Mouse (Mus musculus): ENCODE measurements around the gene Tmem91.
"Not testable (repeated sequence)": the region's sequence is repeated elsewhere in the genome, so short reads cannot be mapped to it uniquely, and the experiment has no call there.

The Tmem91 gene

DNA sequence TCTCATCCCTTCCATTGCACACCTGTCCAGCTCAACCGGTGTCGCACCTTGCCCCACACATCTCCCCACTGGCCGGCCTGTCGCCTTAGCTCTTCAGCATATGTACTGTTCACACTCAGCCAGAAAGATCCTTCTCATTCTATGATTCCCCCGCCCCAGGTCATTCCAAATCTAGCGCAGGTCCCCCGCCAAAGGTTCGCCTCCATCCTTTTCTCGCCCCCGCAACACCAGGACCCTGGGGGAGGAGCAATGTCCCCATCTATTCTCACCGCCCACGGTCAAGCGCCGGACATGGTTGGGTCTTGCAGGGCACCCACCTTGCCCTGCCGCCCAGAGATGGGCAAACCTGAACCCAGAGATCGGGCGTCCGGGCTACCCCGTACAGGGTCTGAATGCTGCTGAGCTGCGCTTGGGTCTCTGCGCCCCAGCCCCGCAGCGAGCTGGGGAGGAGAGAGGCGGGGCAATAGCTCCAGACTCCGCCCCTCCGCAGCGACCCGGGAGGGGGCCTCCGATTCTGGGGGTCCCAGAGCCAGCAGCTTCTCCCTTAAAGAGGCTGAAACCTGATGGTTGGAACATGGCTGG is at the start of gene Tmem91:
Gene Tmem91 (minus strand): TSS at position 448 of the 582 bp plus-strand sequence.
- DNase-seq = peak; percentile 62 to 70

- not testable (repeated sequence) for DNase-seq
Measured at GRCm38 (mm10) chr7:25721776-25722175, 46.8 kb upstream of the Tmem91 start.

GRCm38 (mm10) chr7:25720760-25721159 is 45.8 kb upstream of the Tmem91 start:
- DNase-seq = no peak

- DNase-seq = peak; percentile 87 to 90
Measured at GRCm38 (mm10) chr7:25719761-25720610, 45.0 kb upstream of the Tmem91 start.

- peak; percentile 95 to 96 for DNase-seq
Measured at GRCm38 (mm10) chr7:25718788-25719417, 43.9 kb upstream of the Tmem91 start, which contains the start of gene Ccdc97. Gene Ccdc97, minus strand, starts transcription at chr7:25719088.

GRCm38 (mm10) chr7:25717478-25717877 is 42.5 kb upstream of the Tmem91 start:
- DNase-seq = no peak

DNA sequence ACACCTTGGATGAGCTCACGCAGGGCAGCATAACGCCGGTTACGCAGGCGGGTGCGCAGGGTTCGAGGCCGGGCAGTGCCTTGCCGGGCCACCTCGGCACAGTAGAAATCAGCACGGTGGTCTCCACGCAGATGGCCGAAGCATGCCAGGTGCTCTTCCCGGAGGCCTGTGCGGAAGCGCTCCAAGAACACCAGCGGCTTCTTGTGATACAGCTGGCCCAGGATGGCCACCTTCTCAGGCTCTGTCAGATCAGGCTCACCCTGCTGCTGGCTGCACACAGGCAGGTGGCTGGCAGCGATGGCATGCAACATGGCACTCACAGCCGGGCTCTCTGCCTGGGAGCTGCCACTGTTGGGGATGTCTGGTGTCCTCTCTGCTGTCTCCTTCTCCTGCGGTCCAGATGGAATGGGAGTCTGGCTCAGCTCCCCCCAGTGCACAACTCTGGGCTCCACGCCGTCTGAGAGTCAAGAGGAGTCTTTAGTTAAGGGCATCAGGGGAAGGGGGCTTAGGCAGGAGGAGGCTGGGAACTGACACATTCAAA is 40.8 kb upstream of the Tmem91 start:
- no peak for DNase-seq

DNA sequence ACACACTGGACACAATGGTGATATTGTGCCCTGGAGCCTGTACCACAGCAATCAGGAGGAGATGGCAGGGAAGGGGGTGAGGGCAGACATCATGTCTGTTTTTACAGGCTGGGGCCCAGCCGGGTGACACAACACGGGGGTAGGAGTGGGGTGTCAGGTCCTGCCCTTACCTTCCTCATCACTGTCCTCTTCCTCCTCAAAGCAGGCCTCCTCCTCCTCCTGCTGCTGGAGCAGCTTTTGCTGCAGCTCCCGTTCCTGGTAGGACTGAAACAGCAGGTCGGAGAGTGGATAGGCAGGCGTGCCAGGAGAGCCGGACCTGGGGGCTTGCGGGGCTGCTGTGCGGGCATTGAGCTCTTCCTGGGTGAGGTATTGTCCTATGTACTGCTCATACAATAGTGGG is 39.6 kb upstream of the Tmem91 start:
- DNase-seq = no peak

DNA sequence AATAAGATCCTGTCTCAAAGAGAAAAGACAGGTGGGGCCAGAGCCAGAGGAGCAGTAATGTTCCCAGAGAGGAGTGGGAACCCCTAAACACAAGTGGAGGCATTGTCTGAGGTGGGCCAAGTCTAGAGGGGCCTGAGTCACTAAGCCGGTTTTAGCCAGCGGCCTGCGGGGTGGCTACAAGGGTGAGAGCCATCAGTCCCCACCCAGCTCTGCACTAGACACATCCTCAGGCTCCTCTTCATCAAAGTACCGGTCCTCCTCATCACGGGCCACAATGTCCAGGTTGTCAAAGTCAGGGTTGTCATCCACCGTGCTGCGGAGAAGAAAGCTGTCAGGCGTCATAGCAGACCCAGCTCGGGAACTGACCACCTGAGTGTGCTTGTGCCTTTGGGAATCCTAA is 37.8 kb upstream of the Tmem91 start:
- no peak for DNase-seq

GRCm38 (mm10) chr7:25711731-25712197 is 36.8 kb upstream of the Tmem91 start:
- peak; percentile 73 to 84 for DNase-seq

- DNase-seq = peak; percentile 46 to 48
Measured at GRCm38 (mm10) chr7:25711165-25711564, 36.2 kb upstream of the Tmem91 start.

GRCm38 (mm10) chr7:25710519-25711130 is 35.7 kb upstream of the Tmem91 start:
- peak in 1 of 2 experiments; percentile 35 for DNase-seq

GRCm38 (mm10) chr7:25709961-25710360 is 35.0 kb upstream of the Tmem91 start:
- DNase-seq = peak; percentile 65 to 73

DNA sequence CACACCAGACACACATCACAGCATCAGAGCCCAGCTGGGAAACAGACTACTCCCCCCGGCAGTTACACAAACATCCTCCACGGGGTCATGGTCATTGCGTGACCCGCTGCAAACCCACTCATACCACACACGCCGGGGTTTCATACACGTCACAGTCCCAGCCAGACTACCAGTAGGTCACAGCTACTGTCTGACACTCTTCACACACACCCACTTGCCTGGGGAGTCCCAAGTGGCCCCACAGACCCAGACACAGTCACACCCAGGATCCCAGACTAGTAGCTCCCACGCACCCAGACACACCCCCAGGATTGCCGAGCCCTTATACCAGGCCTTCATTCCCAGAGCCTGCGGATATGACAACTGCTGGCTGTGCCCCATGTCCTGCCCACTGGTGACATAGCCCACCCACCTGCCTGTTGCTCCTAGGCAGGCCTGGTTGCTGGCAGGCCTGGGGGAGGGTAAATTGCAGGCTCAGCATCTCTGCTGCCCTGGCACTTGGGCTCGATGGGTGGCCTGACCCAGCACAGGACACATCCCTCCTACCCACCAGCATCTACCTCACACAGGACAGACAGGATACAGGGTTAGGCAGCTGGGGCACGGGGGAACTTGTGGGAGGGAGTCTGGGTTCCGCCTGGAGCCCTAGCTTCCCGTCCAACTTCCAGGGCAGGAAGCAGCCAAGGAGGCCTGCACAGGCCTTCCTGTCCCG is 32.8 kb upstream of the Tmem91 start:
- peak in 1 of 2 experiments; percentile 34 for DNase-seq

GRCm38 (mm10) chr7:25706578-25707170 is 31.7 kb upstream of the Tmem91 start:
- no peak for DNase-seq

DNA sequence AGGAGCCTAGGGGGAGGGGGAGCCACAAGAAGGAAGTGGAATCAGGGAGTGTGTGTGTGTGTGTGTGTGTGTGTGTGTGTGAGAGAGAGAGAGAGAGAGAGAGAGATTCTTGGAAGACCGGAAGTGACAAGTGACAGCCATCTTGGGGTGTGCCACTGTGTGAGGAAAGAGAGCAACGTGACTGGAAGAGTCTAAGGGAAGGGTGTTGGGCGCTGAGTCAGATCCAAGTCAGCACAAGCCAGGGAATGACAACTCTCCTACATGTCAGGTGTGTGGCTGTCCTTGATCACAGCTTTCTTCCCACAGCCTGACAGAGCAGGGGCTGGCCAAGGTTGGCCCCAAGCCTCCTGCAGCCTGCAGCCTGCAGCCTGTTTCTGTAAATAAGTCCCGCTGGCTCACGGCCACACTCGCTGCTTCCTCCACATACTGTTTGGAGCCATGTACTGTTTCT is 30.9 kb upstream of the Tmem91 start:
- peak; percentile 81 to 85 for DNase-seq

DNA sequence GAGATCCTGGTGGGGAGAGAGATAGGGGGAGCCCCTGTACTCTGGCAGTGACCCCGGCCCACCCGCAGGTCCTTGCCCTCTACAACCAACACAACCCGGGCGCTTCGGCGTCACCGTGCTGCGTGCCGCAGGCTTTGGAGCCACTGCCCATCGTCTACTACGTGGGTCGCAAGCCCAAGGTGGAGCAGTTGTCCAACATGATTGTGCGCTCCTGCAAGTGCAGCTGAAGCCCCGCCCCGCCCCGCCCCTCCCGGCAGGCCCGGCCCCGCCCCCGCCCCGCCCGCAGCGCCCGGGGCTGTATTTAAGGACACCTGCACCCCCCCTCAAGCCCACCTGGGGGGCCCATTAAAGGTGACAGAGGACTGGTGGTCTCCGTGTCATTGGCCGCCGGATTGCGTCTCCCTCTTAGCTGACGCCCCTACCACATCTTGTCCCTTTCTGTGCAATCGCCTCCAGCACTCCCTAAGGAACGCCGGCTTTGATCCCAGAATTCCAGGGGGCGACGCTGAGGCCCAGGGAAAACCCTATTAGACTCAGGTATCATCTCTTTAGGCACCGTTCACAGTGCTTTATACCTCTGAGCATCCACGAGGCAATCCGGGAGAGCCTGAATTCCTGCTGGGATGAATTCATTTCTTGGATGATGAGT is 29.9 kb upstream of the Tmem91 start:
- peak; percentile 52 for DNase-seq

DNA sequence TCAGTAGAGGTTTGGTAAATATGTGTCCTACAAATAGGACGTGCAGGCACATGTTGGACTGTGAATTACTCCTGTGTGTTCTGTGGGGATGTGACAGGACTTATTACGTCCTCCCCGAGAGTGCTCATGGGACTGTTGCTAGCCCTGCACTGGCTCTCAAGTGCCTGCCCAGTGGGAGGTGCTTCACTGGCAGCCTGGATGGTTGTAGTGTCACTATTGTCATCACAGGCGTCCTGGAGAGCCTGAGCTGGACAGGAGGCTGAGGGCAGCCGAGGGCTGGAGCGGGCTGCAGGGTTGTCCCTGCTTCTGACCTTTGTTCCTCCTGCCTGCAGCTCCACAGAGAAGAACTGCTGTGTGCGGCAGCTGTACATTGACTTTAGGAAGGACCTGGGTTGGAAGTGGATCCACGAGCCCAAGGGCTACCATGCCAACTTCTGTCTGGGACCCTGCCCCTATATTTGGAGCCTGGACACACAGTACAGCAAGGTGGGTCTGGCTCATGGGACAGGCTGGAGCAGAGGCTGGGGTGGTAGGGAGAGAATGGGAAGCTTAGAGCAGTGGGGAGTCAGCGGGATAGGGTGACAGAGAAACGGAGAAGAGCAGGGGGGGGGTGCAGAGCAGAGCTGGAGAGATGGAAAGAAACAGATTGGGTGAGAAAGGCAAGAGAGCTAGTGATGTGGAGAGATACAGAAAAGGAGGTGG is 29.0 kb upstream of the Tmem91 start:
- DNase-seq = no peak

DNA sequence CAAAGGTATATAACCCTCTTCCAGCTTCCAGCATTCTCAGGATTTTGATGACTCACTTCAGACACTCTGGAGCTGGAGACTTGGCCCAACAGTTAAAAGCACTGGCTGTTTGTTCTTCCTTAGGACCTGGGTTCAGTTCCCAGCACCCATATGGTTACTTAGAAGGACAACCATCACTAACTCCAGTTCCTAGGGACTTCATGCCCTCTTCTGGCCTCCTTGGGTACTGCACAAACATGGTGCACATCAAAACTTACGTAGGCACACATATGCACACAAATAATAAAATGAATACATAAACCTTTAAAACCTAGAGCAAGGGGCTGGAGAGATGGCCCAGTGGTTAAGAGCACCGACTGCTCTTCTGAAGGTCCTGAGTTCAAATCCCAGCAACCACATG is 27.4 kb upstream of the Tmem91 start:
- no peak for DNase-seq

DNA sequence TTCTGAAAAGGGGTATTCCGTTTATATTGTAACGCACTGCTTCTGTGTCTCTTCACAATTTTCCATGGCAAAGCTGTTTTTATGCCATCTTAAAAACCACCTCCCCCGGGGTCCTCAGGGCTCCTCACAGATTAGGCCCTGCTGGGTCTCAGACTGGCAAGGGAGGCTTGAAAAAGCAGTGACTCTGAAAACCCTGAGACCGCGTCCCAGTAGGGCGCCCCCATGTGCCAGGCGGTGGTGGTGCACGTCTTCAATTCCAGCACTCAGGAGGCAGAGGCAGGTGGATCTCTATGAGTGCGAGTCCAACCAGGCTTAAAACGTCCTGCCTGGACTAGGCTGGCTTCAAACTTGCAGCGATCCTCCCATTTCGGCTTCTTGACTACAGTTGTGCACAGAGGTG is 25.8 kb upstream of the Tmem91 start:
- no peak for DNase-seq
